Mouse (Mus musculus) liver, adult 2 months (tissue): ENCODE measurements around the gene Spg7. TPM values are rescaled to one million over a fixed set of nuclear protein-coding genes. Genes with fewer than 3 reads are reported as not detected.
A peak's percentile ranks its signal among the peaks of the same experiment; 100 is the strongest.

Experiments
- DNase-seq: peaks from one replicate; pipeline ENCODE4 v3.0.0-alpha.2; 2011; ENCODE audit warnings: low read depth, low spot score; ENCODE audit errors: extremely low read depth
- H3K27ac ChIP-seq: fragments of 200-500 bp; replicated peaks from 2 replicates; pipeline ENCODE4 v1.5.1; 2012; ENCODE audit warnings: low read depth, mild to moderate bottlenecking, control low read depth, inconsistent platforms, low read length; ENCODE audit not compliant: insufficient read depth
- H3K27me3 ChIP-seq: fragments of 200-500 bp; 2 replicates; pipeline ENCODE4 v1.6.1; 2012; ENCODE audit warnings: mild to moderate bottlenecking, moderate library complexity, low read length, inconsistent platforms; ENCODE audit not compliant: control insufficient read depth, insufficient read depth
- H3K36me3 ChIP-seq: fragments of 200-500 bp; 2 replicates; pipeline ENCODE4 v1.6.1; 2012; ENCODE audit warnings: low read length, inconsistent platforms; ENCODE audit not compliant: control insufficient read depth, insufficient read depth
- H3K4me1 ChIP-seq: fragments of 200-500 bp; 2 replicates; pipeline ENCODE4 v1.6.1; 2011; ENCODE audit warnings: low read length; ENCODE audit not compliant: control insufficient read depth, insufficient read depth
- H3K4me3 ChIP-seq: fragments of 200-500 bp; 2 replicates; pipeline ENCODE4 v1.5.1; 2011; ENCODE audit warnings: low read depth, mild to moderate bottlenecking, control low read depth, low read length, moderate library complexity; ENCODE audit not compliant: insufficient read depth
- H3K79me2 ChIP-seq: fragments of 200-500 bp; 2 replicates; pipeline ENCODE4 v1.6.1; 2012; ENCODE audit warnings: inconsistent platforms, mild to moderate bottlenecking, low read length, moderate library complexity; ENCODE audit not compliant: control insufficient read depth, insufficient read depth
- H3K9ac ChIP-seq: fragments of 200-500 bp; 2 replicates; pipeline ENCODE4 v1.6.1; 2012; ENCODE audit warnings: low read depth, mild to moderate bottlenecking, control low read depth, inconsistent platforms, low read length
- CTCF ChIP-seq: fragments of 200-500 bp; IDR thresholded peaks from 2 replicates; pipeline ENCODE4 v1.5.1; 2011; ENCODE audit warnings: low read depth, low read length, control low read depth
- POLR2A ChIP-seq: fragments of 200-500 bp; IDR thresholded peaks from 2 replicates; pipeline ENCODE4 v1.6.1; 2011; ENCODE audit warnings: low read length, control low read depth; ENCODE audit not compliant: insufficient read depth; ENCODE audit errors: extremely low read depth
- WGBS: fragments of 180-500 bp; shearing (Covaris S2); methylation state at CpG from one replicate; pipeline ENCODE4 v1.1.7; 2018; 5-methylcytosine and 5-hydroxymethylcytosine counted together
- polyA plus RNA-seq: library from polyadenylated mRNA; depleted of rRNA; stranded (reverse); fragments of >200 nt; gene quantifications from 2 replicates; pipeline ENCODE4 v1.2.3, GENCODE M21; 2012; rRNA removed
- total RNA-seq: library from RNA; depleted of rRNA; stranded (reverse); fragments of >200 nt; gene quantifications from 2 replicates; pipeline ENCODE4 v1.2.3, GENCODE M21; 2014; rRNA removed

Spg7 gene
- total RNA-seq (27.4 and 29.5 TPM in 2 replicates), polyA plus RNA-seq (62.4 and 81.4 TPM in 2 replicates)

- no peak within 1 kb of the TSS for H3K4me3 ChIP-seq
- no peak for TF ChIP-seq CTCF
- no peak for TF ChIP-seq POLR2A
- H3K27ac ChIP-seq: 0 out of 2 replicates have a peak within 1 kb of the TSS, but pooled peaks have one; percentile 15
- H3K9ac ChIP-seq: 0 out of 2 replicates have a peak within 1 kb of the TSS, but pooled peaks have one; percentile 2
- 85% methylated on average over 7 of the region's 7 CpGs for WGBS
- peaks cover 8% of the 10 kb centered on the region; the same call in 1 of the 2 replicates for H3K79me2 ChIP-seq
- H3K36me3 ChIP-seq: no peaks in the 10 kb centered on the region
- H3K4me1 ChIP-seq: peaks cover 13% of the 10 kb centered on the region
- DNase-seq: no peak
- H3K27me3 ChIP-seq: no peaks in the 10 kb centered on the region
Observed at GRCm38 (mm10) chr8:123062721-123063120, at the start of gene Spg7. TSS of gene Spg7 (plus strand) at chr8:123062942.

- no peaks in the 10 kb centered on the region for H3K27me3 ChIP-seq
- H3K9ac ChIP-seq: no peak overlapping the region
- TF ChIP-seq POLR2A (no peak), CTCF (no peak)
- no peak overlapping the region for H3K4me3 ChIP-seq
- H3K79me2 ChIP-seq: peaks cover 68% of the 10 kb centered on the region
- no peak for DNase-seq
- 51% methylated on average over 7 of the region's 7 CpGs for WGBS
- peaks cover 2% of the 10 kb centered on the region; the same call in 1 of the 2 replicates for H3K36me3 ChIP-seq
- H3K4me1 ChIP-seq: peaks cover 28% of the 10 kb centered on the region
- H3K27ac ChIP-seq: no peak overlapping the region
Observed at GRCm38 (mm10) chr8:123014429-123014828, 48.3 kb upstream of the Spg7 start.

GRCm38 (mm10) chr8:123015074-123015473, 47.7 kb upstream of the Spg7 start:
- WGBS: 65% methylated on average over 3 of the region's 3 CpGs
- H3K4me1 ChIP-seq: peaks cover 28% of the 10 kb centered on the region
- H3K9ac ChIP-seq: no peak overlapping the region

GRCm38 (mm10) chr8:123017143-123017542, 45.6 kb upstream of the Spg7 start:
- no peak overlapping the region for H3K9ac ChIP-seq
- TF ChIP-seq POLR2A: no peak
- TF ChIP-seq CTCF: no peak
- peaks cover 66% of the 10 kb centered on the region for H3K79me2 ChIP-seq
- H3K4me3 ChIP-seq: no peak overlapping the region
- H3K27me3 ChIP-seq: no peaks in the 10 kb centered on the region
- 69% methylated on average over 4 of the region's 4 CpGs for whole genome bisulfite sequencing
- peaks cover 2% of the 10 kb centered on the region; the same call in 1 of the 2 replicates for H3K36me3 ChIP-seq
- H3K4me1 ChIP-seq: peaks cover 36% of the 10 kb centered on the region
- peak overlapping the region; percentile 61; the same call in 1 of the 2 replicates for H3K27ac ChIP-seq
- DNase-seq: peak; percentile 65

More at GRCm38 (mm10) chr8:123015074-123015473, 47.7 kb upstream of the Spg7 start:
- TF ChIP-seq CTCF (no peak), POLR2A (no peak)
- DNase-seq: no peak
- Histone ChIP-seq H3K79me2 (peaks cover 66% of the 10 kb centered on the region), H3K36me3 (peaks cover 2% of the 10 kb centered on the region; the same call in 1 of the 2 replicates), H3K4me3 (no peak overlapping the region), H3K27me3 (no peaks in the 10 kb centered on the region), H3K27ac (no peak overlapping the region)

- H3K4me3 ChIP-seq: no peak overlapping the region
- peaks cover 37% of the 10 kb centered on the region for H3K4me1 ChIP-seq
- peak overlapping the region; percentile 15 for H3K27ac ChIP-seq
- peak; percentile 60 for DNase-seq
- no peaks in the 10 kb centered on the region for H3K27me3 ChIP-seq
- WGBS: 48% methylated on average over 4 of the region's 4 CpGs
- no peak for TF ChIP-seq CTCF
- TF ChIP-seq POLR2A: no peak
- peaks cover 2% of the 10 kb centered on the region; the same call in 1 of the 2 replicates for H3K36me3 ChIP-seq
- H3K9ac ChIP-seq: no peak overlapping the region
- peaks cover 65% of the 10 kb centered on the region for H3K79me2 ChIP-seq
Observed at GRCm38 (mm10) chr8:123018484-123019164, 44.1 kb upstream of the Spg7 start.

- Histone ChIP-seq H3K27ac (no peak overlapping the region), H3K79me2 (peaks cover 57% of the 10 kb centered on the region), H3K9ac (no peak overlapping the region), H3K4me1 (peaks cover 34% of the 10 kb centered on the region), H3K27me3 (no peaks in the 10 kb centered on the region), H3K4me3 (no peak overlapping the region), H3K36me3 (peaks cover 2% of the 10 kb centered on the region; the same call in 1 of the 2 replicates)
- 77% methylated on average over 2 of the region's 2 CpGs for WGBS
- DNase-seq: no peak
- TF ChIP-seq CTCF (no peak), POLR2A (no peak)
Observed at GRCm38 (mm10) chr8:123020084-123020483, 42.7 kb upstream of the Spg7 start.
